ENCODE assay signal across 21 mouse cellular contexts in genomic region chr4:40820903-40821302, GRCm38 (mm10). TPM values are rescaled to one million over a fixed set of nuclear protein-coding genes. Genes with fewer than 3 reads are reported as not detected.
DNase-seq lines count a peak whose midpoint lies in the region; ATAC-seq and TF ChIP-seq lines count a peak whose summit lies in the region.
"Had no signal": no experiment of that assay in that cellular context is flagged by ENCODE, and none has a peak within 500 bp of the region (broad histone marks: within the 10 kb centered on the region; RNA-seq: fewer than 3 reads in every experiment).

No protein-coding gene starts in this region.

- DNase-seq in gastrocnemius, adult 2 months, result no peak
- no peak for DNase-seq in gastrocnemius, postnatal 14 days
- no peak for DNase-seq in heart, postnatal 36 days
- peak; percentile 27 for DNase-seq in kidney, postnatal 0 days (ENCODE audit: low spot score)
- no peak for DNase-seq in kidney, postnatal 36 days
- DNase-seq in Patski (ENCODE audit: low read depth, low spot score), result peak; percentile 55
- no peak for DNase-seq in urinary bladder, postnatal 4 days (ENCODE audit: low spot score in 2 of 2)
- DNase-seq: adrenal gland, postnatal 25 days; cerebellum, adult 8-10 months; gastrocnemius, postnatal 10 days; kidney, adult 9 months; left cerebral cortex, postnatal 4 days; lung, embryonic 14.5 days; right cerebral cortex, postnatal 14 days had no signal

- POLR2A ChIA-PET in Patski (lab: Charles Lee), result interaction anchor here (0.8 to 1.2 kb wide), 2 partner anchors 9 to 44 kb away, joined by 3 read pairs; no protein-coding TSS in a partner anchor

- in situ Hi-C loops in Patski (cut with MboI; ENCODE audit: low pct_unique_long_range_greater_than_20kb), result no loop called here

- peak overlapping the region; percentile 75 for H3K27ac ChIP-seq in gastrocnemius, adult 2 months
- peak overlapping the region; percentile 89 for H3K27ac ChIP-seq in heart, embryonic 13.5 days (replicated peaks)
- H3K27ac ChIP-seq in kidney, postnatal 0 days, result peak overlapping the region; percentile 19; the same call in 1 of the 2 replicates
- H3K27ac ChIP-seq: embryonic facial prominence, embryonic 15.5 days; forebrain, embryonic 15.5 days; hindbrain, embryonic 15.5 days; limb, embryonic 15.5 days; midbrain, embryonic 12.5 days; stomach, postnatal 0 days had no signal

- H3K9me3 ChIP-seq in heart, embryonic 13.5 days, result no peaks in the 10 kb centered on the region
- no peaks in the 10 kb centered on the region for H3K9me3 ChIP-seq in kidney, postnatal 0 days (replicated peaks; ENCODE audit: low read length)
- H3K9me3 ChIP-seq: embryonic facial prominence, embryonic 15.5 days; forebrain, embryonic 15.5 days; hindbrain, embryonic 15.5 days; limb, embryonic 15.5 days; midbrain, embryonic 12.5 days had no signal

- WGBS in heart, embryonic 13.5 days, result 50% methylated on average over 1 of the region's 1 CpGs
- 36% methylated on average over 1 of the region's 1 CpGs for WGBS in kidney, postnatal 0 days

- H3K4me1 ChIP-seq in heart, embryonic 13.5 days, result peaks cover 84% of the 10 kb centered on the region
- H3K4me1 ChIP-seq in kidney, postnatal 0 days (replicated peaks; ENCODE audit: insufficient read depth, low read length), result no peaks in the 10 kb centered on the region; the same call in none of the 2 replicates
- H3K4me1 ChIP-seq: forebrain, embryonic 15.5 days; hindbrain, embryonic 15.5 days; limb, embryonic 15.5 days had no signal

- H3K36me3 ChIP-seq in heart, embryonic 13.5 days, result peaks cover 73% of the 10 kb centered on the region
- peaks cover 6% of the 10 kb centered on the region; the same call in 1 of the 2 replicates for H3K36me3 ChIP-seq in kidney, postnatal 0 days (ENCODE audit: insufficient read depth, low read length)
- H3K36me3 ChIP-seq: forebrain, embryonic 15.5 days; hindbrain, embryonic 15.5 days had no signal

- 0 out of 2 replicates have a peak overlapping the region, but pooled peaks have one; percentile 34 for H3K9ac ChIP-seq in heart, embryonic 13.5 days
- no peak overlapping the region for H3K9ac ChIP-seq in kidney, postnatal 0 days (ENCODE audit: low read depth, low read length)
- H3K9ac ChIP-seq: embryonic facial prominence, embryonic 15.5 days; forebrain, embryonic 15.5 days; hindbrain, embryonic 15.5 days; limb, embryonic 15.5 days; lung, embryonic 14.5 days; midbrain, embryonic 12.5 days had no signal

- TF ChIP-seq CTCF in gastrocnemius, adult 2 months (IDR thresholded peaks at IDR 0.05), result no peak
- TF ChIP-seq CTCF in kidney, postnatal 0 days (IDR thresholded peaks at IDR 0.05; ENCODE audit: low read depth), result no peak
- no peak for TF ChIP-seq CTCF in Patski (IDR thresholded peaks at IDR 0.05)

- H3K27me3 ChIP-seq in heart, embryonic 13.5 days (replicated peaks), result no peaks in the 10 kb centered on the region
- H3K27me3 ChIP-seq in kidney, postnatal 0 days (ENCODE audit: insufficient read depth, low read length), result no peaks in the 10 kb centered on the region
- no peaks in the 10 kb centered on the region for H3K27me3 ChIP-seq in Patski
- H3K27me3 ChIP-seq: embryonic facial prominence, embryonic 15.5 days; forebrain, embryonic 15.5 days; hindbrain, embryonic 15.5 days; limb, embryonic 15.5 days; midbrain, embryonic 12.5 days had no signal

- no peak for ATAC-seq in heart, embryonic 13.5 days (ENCODE audit: extremely low read depth, insufficient number of reproducible peaks, low FRiP score, low TSS enrichment)
- ATAC-seq in kidney, postnatal 0 days (replicated peaks; ENCODE audit: low FRiP score, low read depth), result 0 out of 2 replicates have a peak, but pooled peaks have one; percentile 37
- ATAC-seq in Patski, result peak; percentile 48
- ATAC-seq: forebrain, embryonic 15.5 days had no signal

- no peak overlapping the region for H3K4me2 ChIP-seq in heart, embryonic 13.5 days
- no peak overlapping the region for H3K4me2 ChIP-seq in kidney, postnatal 0 days (ENCODE audit: low read length)
- H3K4me2 ChIP-seq: embryonic facial prominence, embryonic 15.5 days; forebrain, embryonic 15.5 days; hindbrain, embryonic 15.5 days; limb, embryonic 15.5 days; lung, embryonic 14.5 days; midbrain, embryonic 12.5 days had no signal

- CTCF ChIA-PET in Patski (lab: Charles Lee), result interaction anchor here (0.9 to 1.0 kb wide), 2 partner anchors 10 to 42 kb away, joined by 3 to 4 read pairs; no protein-coding TSS in a partner anchor

- no peak overlapping the region for H3K4me3 ChIP-seq in gastrocnemius, adult 2 months
- no peak overlapping the region for H3K4me3 ChIP-seq in heart, embryonic 13.5 days
- H3K4me3 ChIP-seq in kidney, postnatal 0 days (replicated peaks; ENCODE audit: low read depth, low read length), result no peak overlapping the region
- H3K4me3 ChIP-seq: embryonic facial prominence, embryonic 15.5 days; forebrain, embryonic 15.5 days; hindbrain, embryonic 15.5 days; limb, embryonic 15.5 days; midbrain, embryonic 12.5 days had no signal

- intact Hi-C loops in gastrocnemius, adult 2 months (cut with DNase I), result no loop called here
- intact Hi-C loops in gastrocnemius, postnatal 14 days (cut with DNase I; ENCODE audit: low total_unique reads), result no loop called here
- intact Hi-C loops in heart, postnatal 36 days (cut with DNase I), result loop anchor here (2.0 kb wide), 1 partner anchor 32 kb away; no protein-coding TSS in a partner anchor

RNA-seq across cellular contexts. Expression of gene B4galt1, which starts 32.9 kb away (rescaled TPM):
- total RNA-seq in gastrocnemius, adult 2 months (2021), result 10 to 100 TPM; 30.5 to 42.2 TPM
- total RNA-seq in gastrocnemius, postnatal 14 days (2021), result 10 to 100 TPM; 36.3 to 38.8 TPM
- 46.2 and 48.1 TPM in 2 replicates for polyA plus RNA-seq in heart, embryonic 13.5 days (2015; fragmentation: Nextera tagmentation; extraction: Ambion mirVana)
- 10 to 100 TPM; 62.1 to 69.1 TPM for total RNA-seq in heart, postnatal 36 days (2021)
- 35.9 and 38.9 TPM in 2 replicates for polyA plus RNA-seq in kidney, postnatal 0 days (2015; fragmentation: Nextera tagmentation; extraction: Ambion mirVana)
- polyA plus RNA-seq in Patski (2021), result 32.1 TPM

Comparison
In these comparisons a context has a peak if more than half of its experiments do, and no peak if none do; other contexts are left out.
1. DNase-seq: peak in kidney, postnatal 0 days (single experiment) and Patski (single experiment); none in gastrocnemius, adult 2 months (single experiment), gastrocnemius, postnatal 14 days (single experiment), heart, postnatal 36 days (0 of 2), kidney, postnatal 36 days (0 of 2) and urinary bladder, postnatal 4 days (0 of 2).
2. H3K27ac ChIP-seq: peak in every context shown above with its lines; median percentile 89 in heart, embryonic 13.5 days; 75 in gastrocnemius, adult 2 months; 19 in kidney, postnatal 0 days.